Mouse (Mus musculus) kidney, adult 2 months (tissue): Measurements from ENCODE around the gene Gemin5.

Experiments
- CTCF ChIP-seq: fragments of 200-500 bp; conservative IDR thresholded peaks from 2 replicates; pipeline ENCODE4 v1.5.1; 2011; ENCODE audit warnings: low read depth, mild to moderate bottlenecking, control low read depth, low read length, moderate library complexity, mixed read lengths; ENCODE audit not compliant: insufficient read depth, insufficient read length
- POLR2A ChIP-seq: fragments of 200-500 bp; IDR thresholded peaks from one replicate; pipeline ENCODE4 v1.6.1; 2011; ENCODE audit warnings: low read depth, low read length, control low read depth

DNA sequence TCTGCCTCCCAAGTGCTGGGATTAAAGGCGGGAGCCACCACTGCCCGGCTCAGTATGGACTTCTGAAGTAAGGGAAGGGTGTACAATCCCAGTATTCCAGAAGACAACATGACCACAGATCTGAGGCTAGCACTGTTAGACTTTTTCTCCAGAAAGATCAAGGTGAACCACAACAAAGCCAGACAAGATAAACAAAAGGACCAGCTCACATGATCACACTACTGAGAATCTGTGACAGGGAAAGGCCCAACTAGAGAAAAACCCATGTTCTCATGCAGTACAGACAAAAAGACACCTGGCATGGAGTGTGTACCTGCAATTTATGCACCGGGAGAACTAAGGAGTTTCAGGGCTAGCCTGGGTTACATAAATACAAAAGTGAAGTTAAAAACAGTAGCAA, 36.3 kb downstream of the Gemin5 start:
- TF ChIP-seq POLR2A = no peak
- TF ChIP-seq CTCF = no peak
